Mouse (Mus musculus) right cerebral cortex, postnatal 36 days (tissue): Measurements from ENCODE around the gene Kmo.

Experiments
- DNase-seq, 2 experiments: peaks; one replicate each; pipeline ENCODE4 v3.0.0; 2022; ENCODE audit warnings: low spot score in 2 of 2, mixed read lengths in 1 of 2

The Kmo gene

GRCm38 (mm10) chr1:175631721-175632221 is 11.6 kb downstream of the Kmo start:
- no peak for DNase-seq

- no peak for DNase-seq
These were observed 12.3 kb downstream of the Kmo start for GRCm38 (mm10) chr1:175632470-175632869.

GRCm38 (mm10) chr1:175637677-175638076 is 17.5 kb downstream of the Kmo start:
- DNase-seq = no peak

GRCm38 (mm10) chr1:175639072-175639471 is 18.9 kb downstream of the Kmo start:
- DNase-seq = no peak

GRCm38 (mm10) chr1:175640435-175641150 is 20.4 kb downstream of the Kmo start:
- DNase-seq = no peak

- no peak for DNase-seq
These were observed 23.5 kb downstream of the Kmo start for GRCm38 (mm10) chr1:175643496-175644265.

GRCm38 (mm10) chr1:175646952-175647351 is 26.8 kb downstream of the Kmo start:
- no peak for DNase-seq

- DNase-seq = no peak
These were observed 28.4 kb downstream of the Kmo start for GRCm38 (mm10) chr1:175648615-175649014.

- DNase-seq = no peak
These were observed 39.7 kb downstream of the Kmo start for GRCm38 (mm10) chr1:175659900-175660299.

- no peak for DNase-seq
These were observed 48.7 kb downstream of the Kmo start for GRCm38 (mm10) chr1:175668666-175669405.

GRCm38 (mm10) chr1:175669456-175669855 is 49.3 kb downstream of the Kmo start:
- no peak for DNase-seq

- DNase-seq = no peak
These were observed 49.9 kb downstream of the Kmo start for GRCm38 (mm10) chr1:175670042-175670441.

- no peak for DNase-seq
These were observed 51.4 kb downstream of the Kmo start for GRCm38 (mm10) chr1:175671626-175672025.

- no peak for DNase-seq
These were observed 53.6 kb downstream of the Kmo start for GRCm38 (mm10) chr1:175673563-175674325.

GRCm38 (mm10) chr1:175675116-175675515 is 54.9 kb downstream of the Kmo start:
- no peak for DNase-seq

- no peak for DNase-seq
These were observed 57.3 kb downstream of the Kmo start for GRCm38 (mm10) chr1:175677459-175677858.

- no peak for DNase-seq
These were observed 60.8 kb downstream of the Kmo start for GRCm38 (mm10) chr1:175680995-175681394.

- DNase-seq = no peak
These were observed 71.6 kb downstream of the Kmo start for GRCm38 (mm10) chr1:175691686-175692245.

- peak; percentile 96 to 98 for DNase-seq
These were observed 72.2 kb downstream of the Kmo start, which contains the start of the genes Opn3 and Chml for GRCm38 (mm10) chr1:175692246-175692996. TSS of gene Opn3 (minus strand) at chr1:175692776. TSS of gene Chml (minus strand) at chr1:175692901.

- DNase-seq = no peak
These were observed 72.8 kb downstream of the Kmo start for GRCm38 (mm10) chr1:175692997-175693361.
